Mouse (Mus musculus): ENCODE results near the gene S100pbp. TPM values are rescaled to one million over a fixed set of nuclear protein-coding genes. Genes with fewer than 3 reads are reported as not detected.
"Not testable (repeated sequence)": the region's sequence is repeated elsewhere in the genome, so short reads cannot be mapped to it uniquely, and the experiment has no call there.

Gene S100pbp
- polyA plus RNA-seq, 1 experiment from 2014 or later = 17.2 TPM

DNA sequence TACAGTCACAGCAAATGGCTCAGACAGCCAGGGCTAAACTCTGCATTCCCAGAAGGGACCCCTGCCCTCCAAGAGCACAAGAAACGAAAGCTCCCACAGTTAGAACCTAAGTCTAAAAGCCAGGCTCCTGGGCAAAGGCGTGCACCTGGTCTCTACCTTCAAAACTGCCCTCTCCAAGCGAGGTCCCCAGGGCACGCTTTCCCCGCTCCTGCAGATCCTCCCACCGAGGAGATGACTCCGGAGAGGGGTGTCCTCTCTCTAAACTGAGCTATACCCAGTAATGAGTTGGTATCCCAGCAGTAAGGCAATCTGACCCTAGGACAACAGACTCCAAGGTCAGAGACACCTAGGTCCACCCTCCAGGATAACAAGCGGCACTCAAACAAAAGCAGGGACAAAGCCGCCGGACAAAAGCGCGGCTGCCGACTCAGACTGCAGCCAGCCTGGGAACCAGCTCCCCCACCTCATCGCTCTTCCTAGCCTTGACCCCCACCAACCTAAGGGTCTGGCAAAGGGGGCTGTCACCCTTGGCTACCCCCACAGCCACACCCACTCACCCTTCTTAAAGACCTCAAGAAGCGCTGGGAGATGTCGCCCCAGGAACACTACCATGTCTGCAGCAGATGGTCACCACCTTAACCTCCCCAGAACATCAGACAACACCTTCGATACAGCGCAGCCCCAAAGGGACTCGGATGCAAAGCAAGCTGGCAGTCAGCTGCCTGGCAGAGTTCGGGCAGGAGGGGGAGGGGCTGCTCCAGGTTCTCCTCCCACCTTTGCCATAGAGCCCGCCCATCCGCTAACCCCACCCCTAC, 37.9 kb upstream of the S100pbp start:
- Histone ChIP-seq H3K27ac (replicated peaks) (peak overlapping the region; percentile 46), H3K36me3 (no peaks in the 10 kb centered on the region), H3K4me1 (peaks cover 37% of the 10 kb centered on the region), H3K9ac (replicated peaks) (peak overlapping the region; percentile 47), H3K27me3 (no peaks in the 10 kb centered on the region; the same call in 1 of the 2 replicates), H3K9me3 (no peaks in the 10 kb centered on the region), H3K4me2 (replicated peaks) (peak overlapping the region; percentile 55), H3K4me3 (peak overlapping the region; percentile 44)
- peak; percentile 50 for ATAC-seq (replicated peaks)
- 8% methylated on average over 22 of the region's 22 CpGs for WGBS

DNA sequence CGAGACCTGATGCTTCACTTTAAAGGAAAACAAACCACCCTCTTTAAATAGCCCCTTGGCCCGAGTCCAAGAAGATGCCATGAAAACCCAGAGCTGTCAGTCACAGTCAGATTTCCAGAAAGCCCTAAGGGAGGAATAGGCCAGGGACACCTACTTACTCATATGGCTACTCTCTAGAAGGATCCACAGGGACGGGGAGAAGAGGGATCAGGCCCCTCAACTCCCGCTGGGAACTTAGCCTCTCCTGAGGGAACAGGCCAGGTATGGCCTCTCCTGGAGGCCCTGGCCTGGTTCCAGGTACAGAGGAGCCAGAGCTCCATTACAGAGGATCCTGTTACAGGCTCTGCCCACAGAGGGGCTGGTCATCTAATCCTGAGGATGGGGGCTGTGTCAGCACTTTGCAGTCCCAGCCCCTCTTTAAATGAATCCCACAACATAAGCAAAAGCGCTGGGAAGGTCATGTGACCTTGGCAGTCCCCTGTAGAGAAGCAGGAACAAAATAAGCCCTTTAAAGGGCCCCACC, 37.0 kb upstream of the S100pbp start:
- H3K27ac ChIP-seq (replicated peaks) = no peak overlapping the region
- WGBS = 12% methylated on average over 5 of the region's 5 CpGs
- peak overlapping the region; percentile 55 for H3K4me2 ChIP-seq (replicated peaks)
- H3K36me3 ChIP-seq = no peaks in the 10 kb centered on the region
- peaks cover 37% of the 10 kb centered on the region for H3K4me1 ChIP-seq
- no peak for ATAC-seq (replicated peaks)
- peak overlapping the region; percentile 44 for H3K4me3 ChIP-seq
- H3K9ac ChIP-seq (replicated peaks) = peak overlapping the region; percentile 47
- H3K9me3 ChIP-seq = no peaks in the 10 kb centered on the region
- no peaks in the 10 kb centered on the region; the same call in 1 of the 2 replicates for H3K27me3 ChIP-seq

DNA sequence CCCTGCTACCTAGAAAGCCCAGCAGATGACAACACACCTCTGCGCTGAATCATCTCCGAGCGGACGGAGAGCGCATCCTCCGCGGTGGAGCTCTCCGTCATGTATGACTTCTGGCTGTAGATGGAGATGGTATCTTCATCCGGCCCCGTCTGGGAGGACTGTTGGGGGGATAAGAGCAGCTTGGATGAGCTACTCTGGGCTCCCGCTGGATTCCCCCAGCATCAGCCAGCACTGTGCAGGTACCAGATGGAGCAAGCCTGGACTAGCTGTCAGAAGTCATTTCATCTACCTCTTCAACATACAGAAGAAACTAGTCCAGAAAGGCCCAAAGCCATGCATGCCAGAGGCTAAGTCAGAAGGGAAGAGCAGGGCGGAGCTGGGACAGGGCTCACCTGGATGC, 35.8 kb upstream of the S100pbp start:
- Histone ChIP-seq H3K9ac (replicated peaks) (no peak overlapping the region), H3K9me3 (no peaks in the 10 kb centered on the region), H3K4me2 (replicated peaks) (no peak overlapping the region), H3K4me1 (peaks cover 37% of the 10 kb centered on the region), H3K27me3 (no peaks in the 10 kb centered on the region; the same call in 1 of the 2 replicates), H3K36me3 (no peaks in the 10 kb centered on the region), H3K27ac (replicated peaks) (no peak overlapping the region), H3K4me3 (no peak overlapping the region)
- ATAC-seq (replicated peaks) = no peak
- 97% methylated on average over 12 of the region's 12 CpGs for WGBS

DNA sequence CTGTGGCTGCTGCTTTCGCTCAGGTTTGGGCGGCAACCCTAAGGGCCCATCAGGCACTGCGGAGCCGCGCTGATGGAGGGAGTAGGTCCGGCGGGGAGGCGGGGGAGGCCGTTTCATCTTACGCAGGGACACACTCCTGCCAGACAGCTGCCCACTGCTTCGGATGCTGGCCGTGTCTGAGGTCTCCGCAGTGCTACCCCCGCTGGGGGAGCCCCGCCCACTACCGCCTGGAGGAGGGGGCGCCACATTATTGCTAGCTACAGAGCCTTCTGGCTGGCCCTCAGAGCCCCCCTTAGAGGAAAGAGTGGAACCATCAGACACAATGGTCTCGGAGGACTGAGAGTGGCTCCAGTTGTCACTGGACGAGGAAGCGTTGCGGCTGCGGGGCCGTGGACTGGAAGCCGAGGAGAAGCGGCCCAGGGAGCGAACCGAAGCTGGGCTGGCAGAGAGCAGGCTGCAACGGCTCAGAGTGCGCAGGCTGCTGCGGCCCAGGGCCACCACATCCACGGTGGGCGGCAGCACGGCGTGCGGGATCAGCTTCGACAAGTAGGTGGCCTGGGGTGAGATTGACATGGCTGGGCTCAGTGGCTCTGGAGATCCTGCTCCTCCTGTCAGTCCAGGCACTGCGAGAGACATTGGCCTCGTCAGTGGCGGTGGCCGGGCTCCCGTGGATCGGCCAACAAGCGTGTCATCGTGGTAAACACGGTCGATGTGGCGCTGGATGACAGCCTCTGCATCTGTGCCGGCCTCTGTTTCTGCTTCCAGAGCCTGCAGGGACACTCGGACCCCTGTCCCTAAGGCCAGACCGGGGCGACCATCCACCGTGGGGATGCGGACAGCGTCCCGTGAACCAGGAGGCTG, 34.1 kb upstream of the S100pbp start:
- Histone ChIP-seq H3K4me1 (peaks cover 37% of the 10 kb centered on the region), H3K9ac (replicated peaks) (peak overlapping the region; percentile 42), H3K4me3 (peak overlapping the region; percentile 32), H3K9me3 (no peaks in the 10 kb centered on the region), H3K27me3 (no peaks in the 10 kb centered on the region; the same call in 1 of the 2 replicates), H3K36me3 (peaks cover 16% of the 10 kb centered on the region), H3K27ac (replicated peaks) (no peak overlapping the region), H3K4me2 (replicated peaks) (peak overlapping the region; percentile 52)
- WGBS = 34% methylated on average over 55 of the region's 55 CpGs
- ATAC-seq (replicated peaks) = no peak

DNA sequence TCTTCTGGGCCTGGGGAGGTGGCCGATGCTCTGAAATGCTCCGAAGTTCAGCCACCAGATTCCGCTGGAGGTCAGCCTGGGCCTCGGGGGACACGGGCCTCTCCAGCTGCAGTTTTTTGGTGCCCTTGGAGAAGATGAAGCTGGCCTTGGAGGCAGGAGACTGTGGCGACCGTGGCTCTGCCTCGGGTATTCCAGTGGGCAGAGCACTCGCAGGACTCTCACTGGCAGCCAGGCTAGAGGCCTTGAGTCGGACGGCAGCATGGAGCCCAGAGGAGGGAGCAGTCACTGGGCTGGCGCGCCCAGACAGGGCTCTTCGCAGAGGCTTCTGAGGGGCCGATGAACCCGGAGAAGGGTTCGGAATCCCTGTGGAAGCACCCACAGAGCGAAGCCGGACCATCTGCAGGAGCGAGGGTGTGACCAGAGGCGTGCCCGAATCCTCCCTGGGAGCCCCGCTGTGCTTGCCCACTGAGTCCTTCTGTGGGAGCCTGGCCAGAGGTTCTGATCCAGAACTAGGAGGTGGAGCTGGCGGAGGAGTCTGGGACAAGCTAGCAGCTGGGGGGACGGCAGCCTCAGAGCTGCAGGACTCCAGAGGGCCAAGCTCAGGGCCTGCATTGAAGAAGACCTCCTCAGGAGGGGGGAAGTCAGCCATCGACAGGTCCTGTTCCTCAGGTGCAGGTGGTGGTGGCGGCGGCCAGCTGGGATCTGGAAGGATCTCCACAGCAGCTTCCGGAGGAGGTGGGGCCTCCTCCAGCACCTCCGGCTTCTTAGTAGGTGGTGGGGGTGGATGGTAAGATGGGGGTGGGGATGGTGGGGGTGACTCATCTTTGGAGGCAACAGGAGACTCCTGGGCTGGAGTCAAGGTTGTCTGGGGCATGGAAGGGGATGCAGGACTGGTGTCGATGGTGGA, 32.7 kb upstream of the S100pbp start:
- Histone ChIP-seq H3K9ac (replicated peaks) (no peak overlapping the region), H3K27me3 (no peaks in the 10 kb centered on the region; the same call in 1 of the 2 replicates), H3K27ac (replicated peaks) (no peak overlapping the region), H3K36me3 (peaks cover 30% of the 10 kb centered on the region), H3K9me3 (no peaks in the 10 kb centered on the region), H3K4me3 (no peak overlapping the region), H3K4me1 (peaks cover 26% of the 10 kb centered on the region), H3K4me2 (replicated peaks) (no peak overlapping the region)
- ATAC-seq (replicated peaks) = no peak
- WGBS = 79% methylated on average over 31 of the region's 31 CpGs

DNA sequence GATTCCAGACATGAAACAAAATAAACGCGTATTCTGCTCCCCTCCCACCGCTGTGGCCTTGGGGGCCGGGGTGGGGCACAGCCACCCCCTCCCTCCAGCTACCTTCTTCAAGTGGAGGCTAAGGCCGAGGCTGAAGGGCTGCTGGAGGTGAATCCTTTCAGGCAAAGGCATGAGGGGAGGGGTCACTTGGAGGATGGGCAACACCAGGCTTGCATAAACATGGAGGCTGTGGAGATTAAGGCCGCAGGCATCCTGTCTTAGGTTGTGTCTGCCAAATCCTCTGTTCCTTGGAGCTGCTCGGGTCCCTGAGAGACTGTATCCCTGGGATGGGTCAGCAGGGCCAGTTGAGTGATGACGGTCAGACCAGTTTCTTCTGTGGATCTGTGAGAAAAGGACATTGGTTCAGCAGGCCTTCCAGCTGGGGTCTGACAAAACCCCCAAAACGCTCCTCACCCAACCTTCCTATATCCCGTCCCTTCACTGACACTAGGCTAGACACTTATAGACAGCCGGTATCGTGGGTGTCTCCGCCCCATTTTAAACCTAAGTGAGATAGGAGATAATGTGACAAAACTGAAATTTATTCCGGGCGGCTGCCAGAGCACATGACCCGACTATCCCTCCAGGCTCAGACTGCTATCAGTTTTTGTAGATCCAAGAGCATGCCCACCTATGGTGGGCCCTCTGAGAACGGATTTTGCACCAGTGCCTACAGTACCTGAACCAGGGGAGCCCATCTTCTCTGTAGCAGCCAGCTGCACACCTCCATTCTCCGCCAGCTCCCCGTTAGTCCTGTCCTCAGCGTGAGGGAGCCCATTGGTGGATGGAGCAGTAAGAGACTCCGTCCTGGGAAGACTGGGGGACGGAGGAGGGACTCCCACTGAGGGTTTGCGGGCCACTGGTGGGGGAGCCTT, 31.8 kb upstream of the S100pbp start:
- no peaks in the 10 kb centered on the region for H3K9me3 ChIP-seq

DNA sequence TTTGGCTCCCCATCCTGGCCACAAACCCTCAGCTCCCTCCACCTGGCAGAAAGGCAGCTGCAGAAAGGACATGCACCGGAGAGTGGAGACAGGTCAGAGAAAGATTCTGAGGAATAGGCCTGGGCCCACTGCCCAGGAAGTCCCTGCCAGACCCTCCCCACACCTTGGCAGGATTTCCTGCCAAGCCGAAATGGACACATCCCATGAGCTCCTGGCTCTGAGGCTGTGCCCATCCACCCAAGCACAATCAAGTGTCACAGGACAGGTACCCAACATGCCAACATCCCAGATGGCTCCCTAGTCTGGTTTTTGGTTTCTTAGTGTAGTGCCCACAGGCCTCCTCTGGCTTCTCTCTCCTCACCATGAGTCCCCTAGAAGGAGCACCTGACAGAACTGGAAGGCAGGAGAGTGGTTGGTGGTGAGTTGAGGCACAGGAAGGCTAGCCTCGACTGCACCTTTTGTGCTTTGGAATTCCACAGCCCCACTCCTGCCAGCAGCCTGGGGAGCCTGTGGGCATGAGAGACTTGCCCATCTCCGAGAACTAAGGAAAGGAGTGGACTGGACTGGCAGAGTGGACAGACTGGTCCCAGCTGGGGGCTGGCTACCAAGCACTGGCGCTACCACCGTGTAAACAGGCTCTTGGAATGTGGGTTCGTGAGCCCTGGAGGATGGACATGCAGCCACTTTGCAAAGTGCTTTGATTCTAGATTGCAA, 31.0 kb upstream of the S100pbp start:
- no peaks in the 10 kb centered on the region for H3K9me3 ChIP-seq
- H3K27ac ChIP-seq (replicated peaks) = no peak overlapping the region
- no peak overlapping the region for H3K9ac ChIP-seq (replicated peaks)
- no peak for ATAC-seq (replicated peaks)
- H3K4me3 ChIP-seq = no peak overlapping the region
- H3K4me2 ChIP-seq (replicated peaks) = no peak overlapping the region
- peaks cover 10% of the 10 kb centered on the region for H3K4me1 ChIP-seq
- H3K36me3 ChIP-seq = peaks cover 44% of the 10 kb centered on the region
- H3K27me3 ChIP-seq = no peaks in the 10 kb centered on the region; the same call in 1 of the 2 replicates
- WGBS = 71% methylated on average over 7 of the region's 7 CpGs

More for the DNA sequence above, 31.8 kb upstream of the S100pbp start:
- ATAC-seq (replicated peaks) = no peak
- H3K4me1 ChIP-seq = peaks cover 16% of the 10 kb centered on the region
- no peak overlapping the region for H3K9ac ChIP-seq (replicated peaks)
- no peak overlapping the region for H3K4me3 ChIP-seq
- no peaks in the 10 kb centered on the region; the same call in 1 of the 2 replicates for H3K27me3 ChIP-seq
- 76% methylated on average over 23 of the region's 23 CpGs for WGBS
- H3K36me3 ChIP-seq = peaks cover 38% of the 10 kb centered on the region
- H3K27ac ChIP-seq (replicated peaks) = no peak overlapping the region
- no peak overlapping the region for H3K4me2 ChIP-seq (replicated peaks)

DNA sequence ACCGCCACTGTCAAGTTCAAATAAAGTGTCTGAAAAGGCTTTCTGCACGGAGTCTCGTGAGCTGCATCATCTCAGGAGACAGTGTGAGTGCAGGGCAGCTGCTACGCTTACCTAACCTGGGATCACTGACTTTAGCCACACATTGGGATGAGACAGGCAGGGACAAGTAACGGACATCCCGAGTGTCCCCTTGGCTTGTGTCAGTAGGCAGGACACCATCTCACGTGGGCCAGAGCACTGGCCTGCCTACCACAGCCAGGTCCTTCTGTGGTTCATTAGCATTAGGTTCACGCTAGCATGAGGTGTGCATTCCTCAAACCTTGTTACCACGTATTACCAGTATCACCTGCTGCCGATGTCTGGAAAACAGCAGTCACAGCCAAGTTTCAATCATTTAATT, 29.7 kb upstream of the S100pbp start:
- no peaks in the 10 kb centered on the region for H3K27me3 ChIP-seq
- ATAC-seq (replicated peaks) = no peak
- H3K4me2 ChIP-seq (replicated peaks) = no peak overlapping the region
- WGBS = 84% methylated on average over 10 of the region's 10 CpGs
- no peaks in the 10 kb centered on the region for H3K9me3 ChIP-seq
- no peak overlapping the region for H3K27ac ChIP-seq (replicated peaks)
- H3K9ac ChIP-seq (replicated peaks) = no peak overlapping the region
- H3K36me3 ChIP-seq = peaks cover 57% of the 10 kb centered on the region
- peaks cover 10% of the 10 kb centered on the region for H3K4me1 ChIP-seq
- no peak overlapping the region for H3K4me3 ChIP-seq

DNA sequence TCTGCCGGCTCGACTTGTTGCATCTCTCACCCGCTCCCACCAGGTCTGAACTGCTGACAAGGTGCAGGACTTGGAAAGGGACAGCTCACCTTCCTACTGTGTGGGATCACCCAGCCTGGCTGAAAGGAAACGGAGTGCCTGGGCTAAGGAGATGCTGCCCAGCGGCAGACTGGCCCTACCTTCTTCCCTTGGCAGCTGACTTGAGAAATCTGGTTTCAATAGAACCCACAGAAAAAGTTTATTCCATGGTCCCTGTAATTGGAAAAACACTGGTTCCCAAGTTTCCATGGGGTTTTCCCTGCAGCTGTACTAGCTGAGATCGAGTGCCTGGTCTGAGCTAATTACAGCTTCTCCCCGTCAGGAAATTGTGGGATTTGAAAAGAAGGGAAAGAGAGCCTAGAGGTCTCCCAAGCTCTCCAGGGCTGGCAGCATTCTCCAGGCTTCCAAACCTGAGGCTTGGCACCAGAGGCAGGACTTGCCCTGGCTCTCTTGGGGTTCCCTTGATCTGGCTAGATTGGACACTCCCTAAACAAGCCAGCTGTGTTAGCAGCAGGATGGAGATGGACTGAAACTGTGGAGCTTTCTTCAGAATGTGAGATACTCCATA, 29.1 kb upstream of the S100pbp start:
- 81% methylated on average over 7 of the region's 7 CpGs for WGBS
- Histone ChIP-seq H3K9me3 (no peaks in the 10 kb centered on the region), H3K9ac (replicated peaks) (no peak overlapping the region), H3K27ac (replicated peaks) (no peak overlapping the region), H3K36me3 (peaks cover 62% of the 10 kb centered on the region), H3K4me2 (replicated peaks) (no peak overlapping the region), H3K27me3 (no peaks in the 10 kb centered on the region), H3K4me1 (peaks cover 7% of the 10 kb centered on the region), H3K4me3 (no peak overlapping the region)
- ATAC-seq (replicated peaks) = no peak

DNA sequence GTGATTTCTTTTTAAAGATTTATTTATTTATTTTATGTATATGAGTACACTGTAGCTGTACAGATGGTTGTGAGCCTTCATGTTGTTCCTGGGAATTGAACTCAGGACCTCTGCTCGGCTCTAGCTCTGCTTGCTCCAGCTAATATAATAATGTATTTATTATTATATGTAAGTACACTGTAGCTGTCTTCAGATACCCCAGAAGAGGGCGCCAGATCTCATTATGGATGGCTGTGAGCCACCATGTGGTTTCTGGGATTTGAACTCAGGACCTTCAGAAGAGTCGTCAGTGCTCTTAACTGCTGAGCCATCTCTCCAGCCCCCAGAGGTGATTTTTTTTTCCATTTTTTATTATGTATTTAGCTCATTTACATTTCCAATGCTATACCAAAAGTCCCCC, 23.0 kb upstream of the S100pbp start:
- H3K4me1 ChIP-seq; H3K9me3 ChIP-seq; H3K4me2 ChIP-seq (replicated peaks); H3K27me3 ChIP-seq; H3K9ac ChIP-seq (replicated peaks); H3K27ac ChIP-seq (replicated peaks); ATAC-seq (replicated peaks); H3K4me3 ChIP-seq: not testable (repeated sequence)
- WGBS = 72% methylated on average over 3 of the region's 3 CpGs
- peaks cover 86% of the 10 kb centered on the region for H3K36me3 ChIP-seq
